Mouse (Mus musculus) heart, adult 2 months (tissue): ENCODE measurements around the gene Klhdc8a.

ENCODE experiments used
- CTCF ChIP-seq: fragments of 200-600 bp; IDR thresholded peaks from 2 replicates; pipeline ENCODE4 v1.8.1; 2022; ENCODE audit warnings: antibody characterized with exemption, mild to moderate bottlenecking, moderate library complexity
- POLR2A ChIP-seq: fragments of 200-500 bp; IDR thresholded peaks from 2 replicates; pipeline ENCODE4 v1.6.1; 2011; ENCODE audit warnings: mild to moderate bottlenecking, low read depth, low read length, control low read depth; ENCODE audit not compliant: insufficient read depth

DNA sequence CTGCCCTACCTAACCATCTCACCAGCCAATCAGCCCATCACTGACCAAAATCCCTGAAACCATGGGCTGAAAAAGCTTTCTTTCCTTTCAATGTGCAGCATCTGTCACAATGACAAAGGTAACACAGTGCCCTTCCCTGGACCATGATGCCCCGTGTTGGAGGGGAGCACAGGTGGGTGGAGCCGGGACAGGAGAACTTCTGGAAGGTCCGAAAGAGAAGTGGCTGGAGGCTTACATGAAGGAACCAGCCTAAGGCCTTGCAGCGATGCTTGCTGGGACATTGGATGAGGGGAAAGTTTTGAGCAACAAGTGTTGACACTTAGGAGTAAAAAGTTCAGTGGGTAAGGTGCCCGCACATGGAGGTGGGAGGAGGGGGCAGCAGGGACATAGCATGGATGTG is 50.0 kb downstream of the Klhdc8a start:
- TF ChIP-seq CTCF (no peak), POLR2A (no peak)
